Mouse (Mus musculus) adrenal gland, adult (tissue): ENCODE data around the gene Hist1h2bf.
"Not testable (repeated sequence)": the region's sequence is repeated elsewhere in the genome, so short reads cannot be mapped to it uniquely, and the experiment has no call there.

Experiments used
- DNase-seq, 2 experiments: peaks; one replicate each; pipeline ENCODE4 v3.0.0; 2022 to 2023; ENCODE audit warnings: low spot score in 1 of 2; ENCODE audit not compliant: inconsistent age in 2 of 2

Gene Hist1h2bf

GRCm38 (mm10) chr13:23572218-23573033 is 1.6 kb downstream of the Hist1h2bf start:
- DNase-seq: no peak

GRCm38 (mm10) chr13:23571504-23572217 is 2.3 kb downstream of the Hist1h2bf start:
- peak in 1 of 2 experiments; percentile 66 for DNase-seq

GRCm38 (mm10) chr13:23571022-23571503 is 2.9 kb downstream of the Hist1h2bf start, which contains the start of the genes Hist1h2ae and Hist1h2bg:
Gene Hist1h2ae (minus strand): TSS chr13:23571220.
Gene Hist1h2bg (plus strand): TSS chr13:23571396.
- DNase-seq: peak; percentile 80 to 96

GRCm38 (mm10) chr13:23570261-23571021 is 3.6 kb downstream of the Hist1h2bf start:
- peak in 1 of 2 experiments; percentile 39 for DNase-seq

- no peak for DNase-seq
Measured at GRCm38 (mm10) chr13:23564482-23564881, 9.5 kb downstream of the Hist1h2bf start.

GRCm38 (mm10) chr13:23562699-23563462 is 11.1 kb downstream of the Hist1h2bf start:
- DNase-seq: peak; percentile 49 to 90

GRCm38 (mm10) chr13:23561883-23562659 is 11.9 kb downstream of the Hist1h2bf start, which contains the start of gene Hist1h3e:
Gene Hist1h3e (minus strand): TSS chr13:23562369.
- peak; percentile 95 to 98 for DNase-seq

GRCm38 (mm10) chr13:23561531-23561882 is 12.5 kb downstream of the Hist1h2bf start:
- DNase-seq: not testable (repeated sequence)

GRCm38 (mm10) chr13:23560699-23561098 is 13.3 kb downstream of the Hist1h2bf start:
- not testable (repeated sequence) for DNase-seq

- DNase-seq: no peak
Measured at GRCm38 (mm10) chr13:23556906-23557305, 17.1 kb downstream of the Hist1h2bf start.

- DNase-seq: peak; percentile 66 to 94
Measured at GRCm38 (mm10) chr13:23555839-23556416, 18.1 kb downstream of the Hist1h2bf start.

GRCm38 (mm10) chr13:23554925-23555838 is 18.8 kb downstream of the Hist1h2bf start:
- peak; percentile 76 to 93 for DNase-seq

GRCm38 (mm10) chr13:23554393-23554792 is 19.6 kb downstream of the Hist1h2bf start:
- DNase-seq: no peak

- DNase-seq: no peak
Measured at GRCm38 (mm10) chr13:23552962-23553361, 21.0 kb downstream of the Hist1h2bf start, which contains the start of gene Hist1h1d. Gene Hist1h1d (plus strand): TSS chr13:23553262.

- no peak for DNase-seq
Measured at GRCm38 (mm10) chr13:23551931-23552914, 21.8 kb downstream of the Hist1h2bf start.

GRCm38 (mm10) chr13:23551146-23551834 is 22.7 kb downstream of the Hist1h2bf start, which contains the start of gene Hist1h4f:
Gene Hist1h4f (minus strand): TSS chr13:23551648.
- peak; percentile 85 to 95 for DNase-seq
